ENCODE assay signal across 8 mouse cellular contexts in the genomic region with DNA sequence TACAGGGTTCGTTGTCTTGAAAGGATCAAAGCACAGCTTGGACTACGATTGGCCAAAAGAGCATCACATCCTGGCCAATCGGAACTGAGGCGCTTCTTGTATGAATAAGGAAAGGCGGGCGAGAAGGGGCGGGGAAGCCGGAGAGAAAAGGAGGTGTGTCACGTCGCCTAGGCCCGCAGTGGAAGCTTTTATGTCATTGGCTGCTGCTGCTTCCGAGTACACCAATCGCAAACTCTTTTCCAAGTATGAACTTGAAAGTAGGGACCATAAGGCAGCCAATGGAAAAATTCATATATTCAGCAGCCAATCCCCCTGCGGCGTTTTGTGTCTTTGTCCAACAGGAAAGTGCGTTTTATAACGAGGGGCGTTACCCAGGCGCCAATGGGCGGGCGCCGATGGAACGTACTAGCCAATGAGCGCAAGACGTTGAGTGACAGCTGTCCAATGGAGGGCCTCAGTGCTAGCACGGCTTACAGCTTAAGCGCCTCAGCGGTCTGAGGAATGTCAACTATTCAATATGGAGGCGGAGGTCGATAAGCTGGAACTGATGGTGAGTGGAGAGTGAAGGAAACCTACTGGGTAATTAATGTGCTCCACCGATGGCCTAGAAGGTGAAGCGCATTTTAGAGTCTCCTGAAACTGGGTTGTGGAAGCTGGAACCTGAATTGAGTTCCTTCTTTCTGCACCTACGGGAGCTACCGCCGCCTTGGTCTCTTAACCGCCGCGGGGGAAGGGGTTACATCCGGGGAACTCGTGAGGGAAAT. TPM values are rescaled to one million over a fixed set of nuclear protein-coding genes. Genes with fewer than 3 reads are reported as not detected.
DNase-seq lines count a peak whose midpoint lies in the region; ATAC-seq lines count a peak whose summit lies in the region.

Gene Ska2 (plus strand): TSS at position 480 of the 764 bp plus-strand sequence.

- peak; percentile 100 for DNase-seq in R1 (ENCODE audit: low read depth, low spot score)
- DNase-seq in cerebellum, postnatal 25 days = peak; percentile 95 to 96
- DNase-seq in frontal cortex, postnatal 25 days (ENCODE audit: low spot score in 2 of 2) = peak; percentile 95 to 96
- peak; percentile 99 for DNase-seq in hindbrain, embryonic 14.5 days (ENCODE audit: low spot score)
- DNase-seq in layer of hippocampus, postnatal 36 days = peak; percentile 97 to 98
- DNase-seq in lung, postnatal 36 days = peak; percentile 99
- DNase-seq in retina, postnatal 1 day = peak; percentile 100
- DNase-seq in urinary bladder, adult 18-20 months (ENCODE audit: low spot score in 2 of 2) = peak; percentile 90 to 97

- peaks cover 28% of the 10 kb centered on the region for H3K4me1 ChIP-seq in hindbrain, embryonic 14.5 days (replicated peaks; ENCODE audit: control insufficient read depth, insufficient read depth, low read length)

- peak within 1 kb of the TSS; percentile 72 for H3K4me3 ChIP-seq in hindbrain, embryonic 14.5 days (replicated peaks; ENCODE audit: low read length)

- H3K9ac ChIP-seq in hindbrain, embryonic 14.5 days = peak within 1 kb of the TSS; percentile 84

- peak; percentile 99 for ATAC-seq in hindbrain, embryonic 14.5 days (ENCODE audit: low FRiP score)

- peaks cover 32% of the 10 kb centered on the region for H3K36me3 ChIP-seq in hindbrain, embryonic 14.5 days (replicated peaks; ENCODE audit: control insufficient read depth, insufficient read depth)

- no peaks in the 10 kb centered on the region for H3K9me3 ChIP-seq in hindbrain, embryonic 14.5 days (ENCODE audit: control insufficient read depth, low read length)

- peak within 1 kb of the TSS; percentile 59 for H3K4me2 ChIP-seq in hindbrain, embryonic 14.5 days (replicated peaks)

- WGBS in hindbrain, embryonic 14.5 days = under 1% methylated on average over 40 of the region's 40 CpGs

- H3K27me3 ChIP-seq in hindbrain, embryonic 14.5 days (ENCODE audit: control insufficient read depth, insufficient read depth, low read length) = no peaks in the 10 kb centered on the region

- peak within 1 kb of the TSS; percentile 89 for H3K27ac ChIP-seq in hindbrain, embryonic 14.5 days

RNA-seq across cellular contexts. Expression of gene Ska2, which starts in this region (rescaled TPM):
- 37.8 and 39.4 TPM in 2 replicates for polyA plus RNA-seq in hindbrain, embryonic 14.5 days (2014; fragmentation: Nextera tagmentation; extraction: Ambion mirVana)
- 10 to 100 TPM; 14.2 to 15.3 TPM for total RNA-seq in layer of hippocampus, postnatal 36 days (2021)

Comparison
In these comparisons a context has a peak if more than half of its experiments do, and no peak if none do; other contexts are left out.
1. Peak in every context shown above with its lines: DNase-seq, ATAC-seq, H3K4me3 ChIP-seq and H3K27ac ChIP-seq.